Mouse (Mus musculus): ENCODE results near the gene Xrcc3.

The Xrcc3 gene

GRCm38 (mm10) chr12:111813766-111814617 lies at the start of gene Xrcc3, which contains the start of gene Zfyve21:
Gene Xrcc3, minus strand, starts transcription at chr12:111813873.
Gene Zfyve21, plus strand, starts transcription at chr12:111814170.
- peak; percentile 92 to 96 for DNase-seq (ENCODE audit: low spot score in 2 of 2)

GRCm38 (mm10) chr12:111855448-111855847 lies 41.8 kb upstream of the Xrcc3 start:
- no peak for DNase-seq (ENCODE audit: low spot score in 2 of 2)

- DNase-seq (ENCODE audit: low spot score in 2 of 2), result no peak
Measured at GRCm38 (mm10) chr12:111853546-111853945, 39.9 kb upstream of the Xrcc3 start.

GRCm38 (mm10) chr12:111853011-111853436 lies 39.4 kb upstream of the Xrcc3 start:
- DNase-seq (ENCODE audit: low spot score in 2 of 2), result no peak

GRCm38 (mm10) chr12:111851745-111852144 lies 38.1 kb upstream of the Xrcc3 start:
- no peak for DNase-seq (ENCODE audit: low spot score in 2 of 2)

GRCm38 (mm10) chr12:111851235-111851634 lies 37.6 kb upstream of the Xrcc3 start:
- DNase-seq (ENCODE audit: low spot score in 2 of 2), result no peak

GRCm38 (mm10) chr12:111848300-111848798 lies 34.7 kb upstream of the Xrcc3 start:
- DNase-seq (ENCODE audit: low spot score in 2 of 2), result no peak

GRCm38 (mm10) chr12:111846815-111847214 lies 33.1 kb upstream of the Xrcc3 start:
- DNase-seq (ENCODE audit: low spot score in 2 of 2), result no peak

- no peak for DNase-seq (ENCODE audit: low spot score in 2 of 2)
Measured at GRCm38 (mm10) chr12:111845953-111846352, 32.3 kb upstream of the Xrcc3 start.

GRCm38 (mm10) chr12:111843470-111843869 lies 29.8 kb upstream of the Xrcc3 start:
- DNase-seq (ENCODE audit: low spot score in 2 of 2), result no peak

- DNase-seq (ENCODE audit: low spot score in 2 of 2), result no peak
Measured at GRCm38 (mm10) chr12:111842565-111843433, 29.1 kb upstream of the Xrcc3 start.

- no peak for DNase-seq (ENCODE audit: low spot score in 2 of 2)
Measured at GRCm38 (mm10) chr12:111833457-111833856, 19.8 kb upstream of the Xrcc3 start.

GRCm38 (mm10) chr12:111832643-111833042 lies 19.0 kb upstream of the Xrcc3 start:
- DNase-seq (ENCODE audit: low spot score in 2 of 2), result no peak

- no peak for DNase-seq (ENCODE audit: low spot score in 2 of 2)
Measured at GRCm38 (mm10) chr12:111830375-111830774, 16.7 kb upstream of the Xrcc3 start.

GRCm38 (mm10) chr12:111829954-111830353 lies 16.3 kb upstream of the Xrcc3 start:
- DNase-seq (ENCODE audit: low spot score in 2 of 2), result no peak

- DNase-seq (ENCODE audit: low spot score in 2 of 2), result no peak
Measured at GRCm38 (mm10) chr12:111829447-111829846, 15.8 kb upstream of the Xrcc3 start.

- DNase-seq (ENCODE audit: low spot score in 2 of 2), result no peak
Measured at GRCm38 (mm10) chr12:111827556-111827955, 13.9 kb upstream of the Xrcc3 start.

GRCm38 (mm10) chr12:111821931-111822330 lies 8.3 kb upstream of the Xrcc3 start:
- DNase-seq (ENCODE audit: low spot score in 2 of 2), result no peak

- no peak for DNase-seq (ENCODE audit: low spot score in 2 of 2)
Measured at GRCm38 (mm10) chr12:111820708-111821107, 7.0 kb upstream of the Xrcc3 start.

GRCm38 (mm10) chr12:111819936-111820335 lies 6.3 kb upstream of the Xrcc3 start:
- DNase-seq (ENCODE audit: low spot score in 2 of 2), result no peak

GRCm38 (mm10) chr12:111817991-111818390 lies 4.3 kb upstream of the Xrcc3 start:
- no peak for DNase-seq (ENCODE audit: low spot score in 2 of 2)

GRCm38 (mm10) chr12:111816967-111817366 lies 3.3 kb upstream of the Xrcc3 start:
- DNase-seq (ENCODE audit: low spot score in 2 of 2), result no peak

All from cerebellum, postnatal 4 days (tissue).